Mouse (Mus musculus) heart, adult 11 months (tissue): ENCODE measurements around the gene Dync1i1.
A peak's percentile ranks its signal among the peaks of the same experiment; 100 is the strongest.

Experiments used
- DNase-seq: peaks from one replicate; pipeline ENCODE4 v3.0.0; 2022

The Dync1i1 gene

DNA sequence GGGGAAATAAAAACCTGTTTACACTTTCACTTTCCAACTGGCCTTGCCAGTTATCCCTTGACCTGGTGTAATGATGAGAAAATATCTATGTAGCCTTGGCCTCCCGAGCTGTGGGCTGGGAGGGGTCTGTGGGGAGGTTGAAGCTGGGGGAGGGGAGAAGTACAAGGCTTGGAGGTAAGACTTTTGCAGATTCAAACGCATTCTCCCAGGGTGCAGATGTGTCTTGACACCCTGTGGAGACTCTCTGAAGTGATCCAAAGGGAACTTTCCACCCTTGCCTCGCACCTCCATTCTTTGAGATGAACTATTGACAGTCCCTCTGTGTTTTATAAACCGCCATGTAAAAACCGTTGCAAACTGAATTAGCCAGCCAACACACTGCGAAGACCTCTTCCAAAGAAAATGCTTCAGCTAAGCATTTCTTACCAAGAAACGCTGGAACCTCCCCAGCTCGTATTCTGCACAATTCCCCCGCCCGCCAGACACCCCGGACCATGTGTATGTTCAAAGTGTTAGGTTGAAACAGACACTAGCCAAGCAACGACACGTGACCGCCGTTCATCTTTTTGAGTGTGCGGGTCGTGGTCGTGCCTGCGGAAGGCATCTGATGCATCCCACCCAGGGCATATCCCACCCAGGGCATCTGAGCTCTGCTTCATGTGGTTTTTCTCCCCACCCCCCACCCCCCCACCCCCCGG lies 133.6 kb downstream of the Dync1i1 start:
- DNase-seq: peak; percentile 41

GRCm38 (mm10) chr6:5859630-5860029 lies 134.2 kb downstream of the Dync1i1 start:
- no peak for DNase-seq

- peak; percentile 19 for DNase-seq
These were observed 140.7 kb downstream of the Dync1i1 start for GRCm38 (mm10) chr6:5866091-5866490.

- DNase-seq: peak; percentile 79
These were observed 141.8 kb downstream of the Dync1i1 start for GRCm38 (mm10) chr6:5867221-5867620.

GRCm38 (mm10) chr6:5871060-5871459 lies 145.6 kb downstream of the Dync1i1 start:
- DNase-seq: peak; percentile 84

DNA sequence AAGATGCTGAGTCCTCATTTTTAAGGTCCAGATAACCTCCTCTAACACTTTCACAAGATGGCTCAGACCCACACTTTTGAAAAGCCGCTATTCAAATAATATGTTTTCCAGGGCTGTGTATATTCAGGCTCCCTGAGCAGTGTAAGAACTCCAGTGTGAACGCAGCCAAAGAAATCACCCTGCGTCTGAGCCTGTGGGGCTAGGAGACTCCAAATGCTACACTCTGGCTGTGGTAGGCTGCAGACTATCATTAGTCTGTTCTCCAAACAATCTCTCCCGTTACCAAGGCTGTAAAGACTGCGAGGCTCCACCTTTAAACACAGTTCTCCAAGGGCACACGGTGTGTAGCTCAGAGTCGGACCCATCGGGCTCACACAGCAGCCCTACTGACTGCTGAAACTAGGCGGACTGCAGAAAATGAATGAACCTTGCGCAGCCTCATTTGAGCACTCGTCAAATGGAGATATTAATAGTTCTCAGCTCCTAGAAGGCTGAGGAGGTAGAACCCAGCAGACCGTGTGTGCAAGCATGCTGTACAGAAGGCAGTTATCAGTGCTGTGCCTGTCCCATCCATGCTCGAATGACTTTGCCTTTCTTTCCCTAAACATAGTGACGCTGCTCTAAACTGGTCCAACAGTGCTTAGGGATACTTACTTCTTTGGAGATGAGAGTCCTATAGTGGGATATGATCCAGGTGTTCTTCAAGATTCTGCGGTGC lies 146.3 kb downstream of the Dync1i1 start:
- DNase-seq: peak; percentile 67

- no peak for DNase-seq
These were observed 163.9 kb downstream of the Dync1i1 start for GRCm38 (mm10) chr6:5889341-5889740.

DNA sequence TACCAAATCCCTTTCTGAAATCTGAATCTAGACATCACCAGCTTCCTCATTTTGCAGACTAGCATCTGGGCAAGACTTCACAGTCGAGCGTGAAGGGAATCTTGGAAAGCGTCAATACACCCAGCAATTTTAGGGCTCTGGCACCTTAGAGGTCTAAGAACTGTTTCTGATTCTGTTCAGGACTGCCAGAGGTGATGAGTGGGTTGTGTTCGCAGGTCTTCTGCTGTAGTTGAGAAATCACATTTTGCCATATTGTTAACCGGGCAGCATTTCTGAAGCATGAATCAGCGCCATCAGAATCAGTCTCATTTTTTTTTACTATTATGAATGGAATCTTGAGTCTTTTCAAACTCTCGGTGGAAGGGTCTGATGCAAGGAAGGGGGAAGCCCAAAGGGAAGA lies 185.9 kb downstream of the Dync1i1 start:
- no peak for DNase-seq

- DNase-seq: no peak
These were observed 189.6 kb downstream of the Dync1i1 start for GRCm38 (mm10) chr6:5915028-5915427.

DNA sequence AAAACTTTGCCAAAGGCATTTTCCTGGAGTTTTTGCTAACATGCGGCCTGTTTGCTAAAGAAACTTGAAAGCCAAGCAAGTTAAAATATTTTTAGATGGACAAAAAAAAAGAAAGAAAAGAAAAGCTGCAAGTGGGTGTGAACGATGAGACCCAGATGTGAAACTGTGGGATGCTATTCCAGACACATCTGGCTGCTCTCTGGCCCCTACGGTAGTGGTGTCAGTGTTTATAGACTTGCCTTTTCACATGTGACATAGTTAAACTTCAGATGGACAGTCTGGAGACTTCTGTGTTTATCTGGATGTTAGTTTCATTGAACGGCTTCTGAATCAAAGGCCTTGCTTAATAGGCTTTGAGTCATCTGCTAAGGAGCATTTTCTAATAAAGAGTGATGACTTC lies 195.2 kb downstream of the Dync1i1 start:
- DNase-seq: no peak

DNA sequence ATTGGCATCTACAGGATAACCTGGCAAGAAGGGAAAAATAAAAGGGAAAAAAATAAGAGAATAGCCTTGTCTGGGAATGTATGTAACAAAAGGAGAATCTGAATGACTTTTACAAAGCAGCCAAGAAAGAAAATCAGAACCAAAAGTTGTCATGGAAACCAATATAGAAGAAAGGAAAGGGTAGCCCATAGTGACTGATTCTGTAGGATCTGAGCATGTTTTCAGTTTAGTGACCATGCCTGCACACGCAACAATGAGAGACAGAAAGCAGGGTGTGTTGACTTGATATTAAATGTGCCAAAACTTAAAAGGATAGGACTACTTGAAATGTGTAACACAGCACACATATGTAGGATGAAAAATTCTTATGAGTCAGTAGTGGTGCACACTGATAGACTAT lies 197.2 kb downstream of the Dync1i1 start:
- DNase-seq: no peak

- DNase-seq: no peak
These were observed 197.7 kb downstream of the Dync1i1 start for GRCm38 (mm10) chr6:5923148-5923547.

DNA sequence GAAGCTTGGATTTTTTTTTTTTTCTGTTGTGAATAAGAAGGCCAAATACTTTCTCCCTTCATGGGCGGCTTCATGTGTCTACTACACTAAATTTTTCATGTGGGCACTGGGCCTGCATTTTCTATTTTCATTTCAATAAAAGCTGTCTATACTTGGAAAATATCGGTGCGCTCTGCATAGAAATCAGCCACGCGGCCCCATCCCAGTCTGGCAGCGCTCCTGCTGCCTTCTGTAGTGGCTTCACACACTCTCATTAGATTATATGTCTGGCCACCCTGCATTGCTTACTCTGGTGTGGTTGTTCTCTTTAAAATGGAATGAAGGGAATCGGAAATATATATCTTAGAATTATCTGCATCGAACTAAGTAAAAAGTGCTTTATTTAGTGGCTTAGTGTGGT lies 204.7 kb downstream of the Dync1i1 start:
- no peak for DNase-seq

GRCm38 (mm10) chr6:5935587-5936353 lies 210.3 kb downstream of the Dync1i1 start:
- DNase-seq: no peak

- peak; percentile 79 for DNase-seq
These were observed 224.5 kb downstream of the Dync1i1 start for GRCm38 (mm10) chr6:5949812-5950392.

GRCm38 (mm10) chr6:5956316-5956913 lies 231.0 kb downstream of the Dync1i1 start:
- peak; percentile 81 for DNase-seq

GRCm38 (mm10) chr6:5960728-5961127 lies 235.3 kb downstream of the Dync1i1 start:
- peak; percentile 1 for DNase-seq

- peak; percentile 66 for DNase-seq
These were observed 236.5 kb downstream of the Dync1i1 start for GRCm38 (mm10) chr6:5961960-5962359.

DNA sequence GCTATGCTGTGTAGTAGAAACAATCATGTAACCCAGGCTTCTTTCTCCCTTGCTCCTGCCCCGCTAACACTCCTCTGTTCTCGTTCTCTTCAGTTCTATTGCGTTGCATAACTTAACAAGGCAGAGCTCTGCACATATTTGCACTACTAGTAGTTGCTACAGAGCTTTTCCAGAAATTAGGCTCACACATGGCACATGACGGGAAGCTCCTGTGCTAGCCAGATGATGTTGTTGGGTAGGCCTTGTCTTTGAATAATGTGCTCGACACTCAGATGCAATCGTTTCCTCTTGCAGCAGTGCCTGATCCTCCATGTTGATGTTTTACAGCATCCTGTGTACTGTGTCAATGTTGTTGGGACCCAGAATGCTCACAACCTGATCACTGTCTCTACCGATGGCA lies 240.9 kb downstream of the Dync1i1 start:
- peak; percentile 49 for DNase-seq

GRCm38 (mm10) chr6:5966806-5967445 lies 241.5 kb downstream of the Dync1i1 start:
- DNase-seq: peak; percentile 88

- DNase-seq: no peak
These were observed 242.1 kb downstream of the Dync1i1 start for GRCm38 (mm10) chr6:5967545-5967944.

GRCm38 (mm10) chr6:5969613-5970012 lies 244.2 kb downstream of the Dync1i1 start:
- peak; percentile 49 for DNase-seq
